Mouse (Mus musculus): ENCODE measurements at regions not wholly inside any gene's neighbourhood (a gene's known extent, or its start where the extent isn't known, plus 50 kb on each side); places are given as distances from the start of the nearest gene placed in this dataset.

DNA sequence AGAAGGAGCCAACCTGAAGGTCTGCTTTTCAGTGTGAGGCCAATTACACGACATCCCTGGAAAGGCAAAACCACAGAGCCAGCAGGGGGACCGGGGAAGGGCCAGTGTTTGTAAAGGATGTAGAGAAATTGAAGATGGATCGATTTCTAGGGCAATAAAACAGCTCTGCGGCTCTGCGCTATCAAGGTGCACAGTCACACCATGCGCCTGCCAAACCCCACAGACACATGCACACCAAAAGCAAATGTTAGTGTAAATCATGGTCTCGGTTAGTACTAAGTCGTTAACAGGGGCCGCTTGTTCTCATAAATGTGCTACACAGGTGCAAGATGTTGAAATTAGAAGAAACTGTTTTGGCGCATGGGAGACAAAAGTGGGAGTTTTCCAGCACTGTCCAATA lies 72.3 kb upstream of the Oxtr start:
- no peak for TF ChIP-seq CTCF (IDR thresholded peaks at IDR 0.05; ENCODE audit: low read depth, low read length)
- no peak for TF ChIP-seq POLR2A (IDR thresholded peaks at IDR 0.05; ENCODE audit: borderline replicate concordance, low read depth, low read length)

Data from bone marrow macrophage, adult 2 months (primary cell).